Mouse (Mus musculus) spleen, adult 18-20 months (tissue): ENCODE measurements at regions not wholly inside any gene's neighbourhood (a gene's known extent, or its start where the extent isn't known, plus 50 kb on each side); places are given as distances from the start of the nearest gene placed in this dataset.

Experiments used
- DNase-seq, 2 experiments: peaks; one replicate each; pipeline ENCODE4 v3.0.0; 2022; ENCODE audit warnings: mixed read lengths in 2 of 2

GRCm38 (mm10) chr7:37392604-37393003, 380.8 kb downstream of the Zfp536 start:
- DNase-seq = no peak

GRCm38 (mm10) chr7:37393071-37393470, 380.4 kb downstream of the Zfp536 start:
- no peak for DNase-seq

GRCm38 (mm10) chr7:37394965-37395426, 378.4 kb downstream of the Zfp536 start:
- no peak for DNase-seq

- DNase-seq = no peak
Measured at GRCm38 (mm10) chr7:37395881-37396513, 377.4 kb downstream of the Zfp536 start.

- no peak for DNase-seq
Measured at GRCm38 (mm10) chr7:37403483-37403882, 370.0 kb downstream of the Zfp536 start.

GRCm38 (mm10) chr7:37413350-37413749, 360.1 kb downstream of the Zfp536 start:
- DNase-seq = no peak

GRCm38 (mm10) chr7:37421704-37422103, 351.7 kb downstream of the Zfp536 start:
- no peak for DNase-seq
